Mouse (Mus musculus) neural tube, embryonic 11.5 days (tissue): ENCODE results near the gene Abhd2. TPM values are rescaled to one million over a fixed set of nuclear protein-coding genes. Genes with fewer than 3 reads are reported as not detected.
A peak's percentile ranks its signal among the peaks of the same experiment; 100 is the strongest.

Source experiments
- ATAC-seq: fragments of 200-750 bp; cut with Nextera tagmentation; 2 replicates; pipeline ENCODE4 v1.8.0; 2017; ENCODE audit warnings: moderate number of reproducible peaks, mild to moderate bottlenecking, moderate TSS enrichment, moderate library complexity; ENCODE audit not compliant: insufficient read depth, low FRiP score, low TSS enrichment
- DNase-seq: peaks from one replicate; pipeline ENCODE4 v3.0.0-alpha.2; 2015; ENCODE audit warnings: low spot score
- H3K27ac ChIP-seq: fragments of 300-500 bp; sonication (generic); 2 replicates; pipeline ENCODE4 v1.5.1; 2014; ENCODE audit warnings: low read depth, mild to moderate bottlenecking, low read length
- H3K27me3 ChIP-seq: fragments of 300-500 bp; sonication (generic); 2 replicates; pipeline ENCODE4 v1.6.1; 2014; ENCODE audit warnings: mild to moderate bottlenecking, low read length, mixed read lengths; ENCODE audit not compliant: control insufficient read depth, insufficient read depth
- H3K36me3 ChIP-seq: fragments of 300-500 bp; sonication (generic); 2 replicates; pipeline ENCODE4 v1.6.1; 2014; ENCODE audit warnings: mild to moderate bottlenecking, low read length, moderate library complexity, mixed read lengths; ENCODE audit not compliant: control insufficient read depth, insufficient read depth
- H3K4me1 ChIP-seq: fragments of 300-500 bp; sonication (generic); 2 replicates; pipeline ENCODE4 v1.6.1; 2014; ENCODE audit warnings: low read length, mixed read lengths; ENCODE audit not compliant: control insufficient read depth, insufficient read depth
- H3K4me2 ChIP-seq: fragments of 300-500 bp; sonication (generic); 2 replicates; pipeline ENCODE4 v1.6.1; 2014; ENCODE audit warnings: low read depth, mild to moderate bottlenecking, moderate library complexity
- H3K4me3 ChIP-seq: fragments of 300-500 bp; sonication (generic); 2 replicates; pipeline ENCODE4 v1.5.1; 2014; ENCODE audit warnings: low read depth, low read length
- H3K9ac ChIP-seq: fragments of 300-500 bp; sonication (generic); 2 replicates; pipeline ENCODE4 v1.6.1; 2014; ENCODE audit warnings: mild to moderate bottlenecking, low read length
- H3K9me3 ChIP-seq: fragments of 300-500 bp; sonication (generic); 2 replicates; pipeline ENCODE4 v1.6.1; 2016; ENCODE audit warnings: low read length; ENCODE audit not compliant: control insufficient read depth
- WGBS: fragments of 180-500 bp; shearing (Covaris S2); extraction: QIAGEN DNeasy Blood & Tissue Kit; methylation state at CpG from one replicate; pipeline ENCODE4 v1.1.7; 2014; 5-methylcytosine and 5-hydroxymethylcytosine counted together
- polyA plus RNA-seq: library from polyadenylated mRNA; unstranded; fragments of >200 nt; fragmentation: Nextera tagmentation; extraction: Ambion mirVana; gene quantifications from 2 replicates; pipeline ENCODE4 v1.2.1, GENCODE M21; 2014

Abhd2 gene
- polyA plus RNA-seq, 1 experiment from 2014 or later: 14.3 TPM

DNA sequence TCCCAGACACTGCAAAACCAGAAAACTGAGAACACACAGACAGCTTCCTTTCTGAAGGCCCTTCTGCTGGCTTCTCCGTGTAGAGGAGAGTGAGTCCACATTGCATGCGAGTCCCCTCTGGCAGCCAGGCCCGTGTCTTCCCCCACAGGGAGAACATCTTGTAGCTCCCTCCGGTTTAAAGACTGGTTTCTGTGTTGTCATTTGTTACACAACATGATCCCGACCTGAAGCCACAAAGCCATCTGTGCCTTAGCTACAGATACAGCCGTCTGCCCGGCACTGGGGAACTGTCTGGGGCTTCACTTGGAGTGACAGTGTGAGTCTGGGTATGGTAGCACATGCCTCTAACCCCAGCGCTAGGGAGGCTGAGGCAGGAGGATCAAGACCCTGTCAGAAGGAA is 42.1 kb downstream of the Abhd2 start:
- no peak overlapping the region for H3K27ac ChIP-seq
- no peak for DNase-seq
- H3K4me3 ChIP-seq: no peak overlapping the region
- no peaks in the 10 kb centered on the region for H3K27me3 ChIP-seq
- H3K9ac ChIP-seq: no peak overlapping the region
- no peak for ATAC-seq
- H3K4me2 ChIP-seq: no peak overlapping the region
- no peaks in the 10 kb centered on the region for H3K9me3 ChIP-seq
- no peaks in the 10 kb centered on the region for H3K36me3 ChIP-seq
- peaks cover 17% of the 10 kb centered on the region for H3K4me1 ChIP-seq
- WGBS: 68% methylated on average over 8 of the region's 8 CpGs

- peak overlapping the region; percentile 20; the same call in 1 of the 2 replicates for H3K27ac ChIP-seq
- H3K4me3 ChIP-seq: no peak overlapping the region
- peaks cover 12% of the 10 kb centered on the region for H3K4me1 ChIP-seq
- no peak for ATAC-seq
- WGBS: 22% methylated on average over 10 of the region's 10 CpGs
- no peaks in the 10 kb centered on the region for H3K9me3 ChIP-seq
- H3K4me2 ChIP-seq: no peak overlapping the region
- no peaks in the 10 kb centered on the region for H3K36me3 ChIP-seq
- no peak for DNase-seq
- H3K9ac ChIP-seq: no peak overlapping the region
- H3K27me3 ChIP-seq: no peaks in the 10 kb centered on the region
Observed at GRCm38 (mm10) chr7:79316069-79316695, 43.2 kb downstream of the Abhd2 start.

GRCm38 (mm10) chr7:79317576-79317975 is 44.6 kb downstream of the Abhd2 start:
- no peaks in the 10 kb centered on the region for H3K9me3 ChIP-seq
- no peaks in the 10 kb centered on the region for H3K27me3 ChIP-seq
- H3K9ac ChIP-seq: no peak overlapping the region
- peaks cover 9% of the 10 kb centered on the region for H3K4me1 ChIP-seq
- no peaks in the 10 kb centered on the region for H3K36me3 ChIP-seq
- WGBS: 89% methylated on average over 7 of the region's 7 CpGs
- no peak for ATAC-seq
- H3K4me2 ChIP-seq: no peak overlapping the region
- H3K27ac ChIP-seq: no peak overlapping the region
- DNase-seq: no peak
- H3K4me3 ChIP-seq: no peak overlapping the region

DNA sequence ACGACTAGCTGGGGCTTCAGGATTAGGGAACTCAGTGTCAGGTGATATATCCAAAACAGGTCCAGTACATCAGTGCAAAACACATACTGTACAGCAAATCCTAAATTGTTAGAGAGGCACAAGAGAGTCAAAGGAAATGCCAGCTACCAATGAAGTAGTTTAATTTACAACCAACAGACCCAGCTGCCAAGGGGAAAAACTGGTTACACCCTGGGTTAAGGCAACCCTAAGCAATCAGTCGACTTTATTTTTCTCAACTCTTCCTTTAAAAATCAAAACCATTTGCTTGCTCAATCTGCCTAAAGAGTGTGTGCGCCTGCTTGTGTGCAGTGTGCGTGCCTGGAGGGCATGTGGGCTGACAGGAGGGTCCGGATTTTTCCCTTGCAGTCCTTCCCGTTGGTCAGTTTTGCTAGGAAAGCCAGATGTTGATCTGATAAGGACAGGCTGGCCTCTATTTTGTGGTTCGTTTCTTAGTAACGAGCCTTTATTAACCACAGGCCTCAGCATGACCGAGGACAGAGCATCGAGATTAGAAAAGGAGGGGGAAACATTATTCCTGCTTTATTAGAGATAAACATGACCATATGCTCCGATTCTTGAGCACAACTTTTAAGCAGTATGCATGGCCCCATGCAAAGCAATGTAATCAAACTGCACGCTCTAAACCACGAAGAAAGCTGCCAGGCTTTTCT is 45.3 kb downstream of the Abhd2 start:
- H3K9ac ChIP-seq: no peak overlapping the region
- no peaks in the 10 kb centered on the region for H3K36me3 ChIP-seq
- DNase-seq: no peak
- no peak overlapping the region for H3K27ac ChIP-seq
- no peaks in the 10 kb centered on the region for H3K27me3 ChIP-seq
- no peak for ATAC-seq
- no peaks in the 10 kb centered on the region for H3K9me3 ChIP-seq
- no peak overlapping the region for H3K4me3 ChIP-seq
- H3K4me1 ChIP-seq: peaks cover 2% of the 10 kb centered on the region
- 80% methylated on average over 13 of the region's 13 CpGs for WGBS
- H3K4me2 ChIP-seq: no peak overlapping the region

- H3K9ac ChIP-seq: no peak overlapping the region
- 67% methylated on average over 8 of the region's 8 CpGs for WGBS
- no peak overlapping the region for H3K4me3 ChIP-seq
- H3K27ac ChIP-seq: peak overlapping the region; percentile 34; the same call in 1 of the 2 replicates
- DNase-seq (no peak), ATAC-seq (no peak)
- H3K36me3 ChIP-seq: peaks cover 7% of the 10 kb centered on the region
- no peaks in the 10 kb centered on the region for H3K4me1 ChIP-seq
- H3K4me2 ChIP-seq: no peak overlapping the region
- no peaks in the 10 kb centered on the region for H3K9me3 ChIP-seq
- no peaks in the 10 kb centered on the region for H3K27me3 ChIP-seq
Observed at GRCm38 (mm10) chr7:79323855-79324254, 50.9 kb downstream of the Abhd2 start.

DNA sequence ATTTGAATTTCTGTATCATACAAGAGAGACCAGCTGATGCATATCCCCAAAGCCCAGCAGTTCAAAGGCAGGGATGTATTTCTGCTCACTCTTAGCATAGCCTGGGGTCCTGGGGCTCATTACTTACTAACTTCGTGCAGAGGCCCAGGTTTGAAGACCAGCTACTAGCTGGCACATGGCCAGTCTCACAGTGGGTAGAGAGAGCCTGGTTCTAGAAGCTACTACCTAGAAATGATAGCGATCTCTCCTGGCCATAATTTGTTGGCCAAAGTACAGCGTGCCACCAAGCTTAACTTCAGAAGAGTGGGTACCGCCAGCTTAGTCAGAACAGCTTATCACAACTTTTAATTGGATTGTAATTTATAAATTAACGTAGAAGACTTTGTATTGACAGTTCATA is 55.8 kb downstream of the Abhd2 start:
- no peak overlapping the region for H3K4me3 ChIP-seq
- DNase-seq: no peak
- WGBS: 95% methylated on average over 5 of the region's 5 CpGs
- H3K9me3 ChIP-seq: no peaks in the 10 kb centered on the region
- H3K4me2 ChIP-seq: no peak overlapping the region
- H3K27me3 ChIP-seq: no peaks in the 10 kb centered on the region
- no peaks in the 10 kb centered on the region for H3K4me1 ChIP-seq
- H3K9ac ChIP-seq: no peak overlapping the region
- peaks cover 7% of the 10 kb centered on the region for H3K36me3 ChIP-seq
- ATAC-seq: no peak
- H3K27ac ChIP-seq: no peak overlapping the region

DNA sequence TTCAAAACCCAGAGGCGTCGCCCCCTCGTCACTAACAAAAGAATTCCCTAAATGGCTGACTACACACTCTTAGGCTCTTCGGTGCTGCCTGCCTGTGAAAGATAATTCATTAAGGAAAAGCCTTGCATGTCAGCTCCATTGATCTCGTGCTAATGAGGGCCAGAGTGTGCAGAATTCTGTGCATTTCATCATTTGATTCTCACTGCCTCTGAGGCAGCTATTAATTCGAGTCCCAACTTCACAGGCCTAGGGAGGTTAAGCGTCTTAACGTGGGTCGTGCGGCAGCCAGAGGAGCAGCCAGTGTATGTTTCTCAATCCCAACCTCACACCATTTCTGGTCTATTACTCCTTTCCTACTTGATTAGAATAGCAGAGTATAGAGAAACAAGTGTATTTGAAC is 58.2 kb downstream of the Abhd2 start:
- Histone ChIP-seq H3K4me2 (no peak overlapping the region), H3K27ac (peak overlapping the region; percentile 39; the same call in 1 of the 2 replicates), H3K4me1 (no peaks in the 10 kb centered on the region), H3K36me3 (peaks cover 2% of the 10 kb centered on the region; the same call in 1 of the 2 replicates), H3K4me3 (no peak overlapping the region), H3K27me3 (no peaks in the 10 kb centered on the region), H3K9me3 (no peaks in the 10 kb centered on the region), H3K9ac (no peak overlapping the region)
- DNase-seq (no peak), ATAC-seq (no peak)
- WGBS: 52% methylated on average over 10 of the region's 10 CpGs

DNA sequence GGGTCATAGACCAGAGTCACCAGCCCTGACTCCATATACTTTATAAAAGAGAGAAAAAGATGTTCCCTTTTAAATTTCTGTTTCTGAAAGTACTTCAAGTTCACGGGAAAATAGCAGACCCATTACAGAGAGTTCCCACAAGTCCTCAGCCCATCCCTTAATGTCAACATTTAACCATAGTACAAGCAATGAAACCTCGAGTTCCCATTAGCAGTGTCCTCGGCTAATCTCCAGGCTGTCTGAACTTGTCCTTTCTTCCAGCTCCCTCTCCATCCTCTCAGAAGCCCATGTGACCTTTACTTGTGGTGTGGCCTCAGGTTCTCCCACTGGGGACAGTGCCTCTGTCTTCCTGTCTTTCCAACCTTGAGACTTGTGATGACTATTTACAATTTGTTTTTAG is 60.4 kb downstream of the Abhd2 start:
- no peaks in the 10 kb centered on the region for H3K27me3 ChIP-seq
- no peak overlapping the region for H3K4me2 ChIP-seq
- no peak for DNase-seq
- no peaks in the 10 kb centered on the region for H3K9me3 ChIP-seq
- no peak overlapping the region for H3K27ac ChIP-seq
- no peak overlapping the region for H3K9ac ChIP-seq
- no peak for ATAC-seq
- WGBS: 80% methylated on average over 3 of the region's 3 CpGs
- no peaks in the 10 kb centered on the region for H3K4me1 ChIP-seq
- no peak overlapping the region for H3K4me3 ChIP-seq
- peaks cover 2% of the 10 kb centered on the region; the same call in 1 of the 2 replicates for H3K36me3 ChIP-seq

DNA sequence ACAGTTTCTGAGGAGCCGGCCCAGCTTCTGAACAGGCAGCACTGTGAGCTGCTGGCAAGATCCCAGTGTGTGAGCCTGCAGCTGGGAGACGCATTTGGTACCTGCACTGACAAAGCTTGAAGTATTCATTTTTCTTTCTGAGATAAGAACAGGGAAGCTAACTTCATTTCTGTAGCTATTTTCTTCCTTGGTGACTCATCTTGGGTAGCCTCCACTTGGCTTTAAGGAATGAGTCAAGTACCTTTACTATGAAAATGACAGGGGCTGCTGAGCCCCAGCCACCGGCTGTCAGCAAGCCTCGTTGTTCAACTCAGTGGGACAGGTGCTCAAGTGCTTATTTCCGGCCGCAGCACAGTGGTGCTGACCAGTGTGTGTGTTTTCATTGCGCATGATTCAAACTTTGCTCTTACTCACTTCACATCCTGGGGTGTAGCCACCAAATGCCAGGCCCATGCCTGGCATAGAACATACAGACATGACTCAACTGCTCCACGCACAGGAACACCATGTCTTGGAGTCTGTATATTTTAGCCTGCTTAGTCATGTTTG is 63.4 kb downstream of the Abhd2 start:
- WGBS: 97% methylated on average over 8 of the region's 8 CpGs
- DNase-seq: no peak
- H3K27me3 ChIP-seq: no peaks in the 10 kb centered on the region

More for the DNA sequence above, 63.4 kb downstream of the Abhd2 start:
- no peak overlapping the region for H3K4me3 ChIP-seq
- H3K36me3 ChIP-seq: no peaks in the 10 kb centered on the region
- no peak for ATAC-seq
- no peak overlapping the region for H3K9ac ChIP-seq
- H3K4me1 ChIP-seq: no peaks in the 10 kb centered on the region
- no peak overlapping the region for H3K27ac ChIP-seq
- H3K9me3 ChIP-seq: no peaks in the 10 kb centered on the region
- no peak overlapping the region for H3K4me2 ChIP-seq
